Mouse (Mus musculus) hindbrain, postnatal 0 days (tissue): ENCODE measurements around the gene Bicdl1. TPM values are rescaled to one million over a fixed set of nuclear protein-coding genes. Genes with fewer than 3 reads are reported as not detected.

ENCODE experiments used
- ATAC-seq: fragments of 200-750 bp; cut with Nextera tagmentation; 2 replicates; pipeline ENCODE4 v1.8.0; 2017; ENCODE audit warnings: mild to moderate bottlenecking, moderate TSS enrichment, moderate library complexity
- DNase-seq: peaks from one replicate; pipeline ENCODE4 v3.0.0-alpha.2; 2015; ENCODE audit warnings: low spot score
- H3K27ac ChIP-seq: fragments of 300-500 bp; sonication (generic); 2 replicates; pipeline ENCODE4 v1.5.1; 2014; ENCODE audit warnings: mild to moderate bottlenecking
- H3K27me3 ChIP-seq: fragments of 300-500 bp; sonication (generic); 2 replicates; pipeline ENCODE4 v1.6.1; 2014; ENCODE audit warnings: low read length, mixed read lengths; ENCODE audit not compliant: insufficient read depth
- H3K36me3 ChIP-seq: fragments of 300-500 bp; sonication (generic); 2 replicates; pipeline ENCODE4 v1.6.1; 2014; ENCODE audit warnings: low read length, mixed read lengths; ENCODE audit not compliant: insufficient read depth
- H3K4me1 ChIP-seq: fragments of 300-500 bp; sonication (generic); 2 replicates; pipeline ENCODE4 v1.6.1; 2014; ENCODE audit warnings: antibody characterized with exemption, low read length, mixed read lengths; ENCODE audit not compliant: insufficient read depth
- H3K4me2 ChIP-seq: fragments of 300-500 bp; sonication (generic); 2 replicates; pipeline ENCODE4 v1.6.1; 2014; ENCODE audit warnings: low read depth, mild to moderate bottlenecking, low read length, moderate library complexity, mixed read lengths
- H3K4me3 ChIP-seq: fragments of 300-500 bp; sonication (generic); 2 replicates; pipeline ENCODE4 v1.5.1; 2014; ENCODE audit warnings: low read length
- H3K9ac ChIP-seq: fragments of 300-500 bp; sonication (generic); replicated peaks from 2 replicates; pipeline ENCODE4 v1.6.1; 2014; ENCODE audit warnings: mild to moderate bottlenecking, low read length, moderate library complexity, mixed read lengths
- H3K9me3 ChIP-seq: fragments of 300-500 bp; sonication (generic); 2 replicates; pipeline ENCODE4 v1.6.1; 2016; ENCODE audit warnings: low read length, mixed read lengths
- CTCF ChIP-seq: IDR thresholded peaks from 2 replicates; pipeline ENCODE4 v1.5.1; 2016; ENCODE audit warnings: antibody characterized with exemption, control low read depth, low read depth
- WGBS: fragments of 180-500 bp; shearing (Covaris S2); extraction: QIAGEN DNeasy Blood & Tissue Kit; methylation state at CpG from one replicate; pipeline ENCODE4 v1.1.7; 2014; 5-methylcytosine and 5-hydroxymethylcytosine counted together
- polyA plus RNA-seq: library from polyadenylated mRNA; unstranded; fragments of >200 nt; fragmentation: Nextera tagmentation; extraction: Ambion mirVana; gene quantifications from 2 replicates; pipeline ENCODE4 v1.2.1, GENCODE M21; 2015
- total RNA-seq: library from RNA; depleted of rRNA; stranded (reverse); fragments of >200 nt; gene quantifications from 2 replicates; pipeline ENCODE4 v1.2.3, GENCODE M21; 2014

Gene Bicdl1
- total and polyA plus RNA-seq, 2 experiments from 2014 or later = 28.8 to 124 TPM

DNA sequence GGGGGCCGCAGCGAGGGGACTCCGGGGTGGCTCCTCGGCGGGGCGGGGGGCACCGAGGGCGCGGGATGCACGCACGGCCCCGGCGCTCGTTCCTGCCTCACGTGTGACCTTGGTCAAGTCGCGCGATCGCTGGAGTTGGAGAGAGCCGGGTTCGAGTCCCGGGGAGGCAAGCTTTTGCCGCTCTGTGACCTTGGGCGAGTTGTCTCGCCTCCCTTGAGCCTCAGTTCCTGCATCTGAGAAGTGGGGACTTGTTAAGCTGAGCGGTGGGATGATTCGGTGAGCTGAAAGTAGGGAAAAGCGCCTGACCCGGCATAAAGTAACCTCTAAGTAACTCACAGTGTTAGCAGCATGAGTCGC lies 99.1 kb downstream of the Bicdl1 start:
- 1% methylated on average over 24 of the region's 30 CpGs for whole genome bisulfite sequencing
- no peak for TF ChIP-seq CTCF
- Histone ChIP-seq H3K36me3 (no peaks in the 10 kb centered on the region), H3K4me3 (peak overlapping the region; percentile 86), H3K4me1 (peaks cover 21% of the 10 kb centered on the region; the same call in 1 of the 2 replicates), H3K9ac (peak overlapping the region; percentile 93), H3K4me2 (peak overlapping the region; percentile 60), H3K27ac (peak overlapping the region; percentile 92), H3K27me3 (no peaks in the 10 kb centered on the region), H3K9me3 (no peaks in the 10 kb centered on the region)
- no peak for ATAC-seq
- DNase-seq = peak; percentile 42

DNA sequence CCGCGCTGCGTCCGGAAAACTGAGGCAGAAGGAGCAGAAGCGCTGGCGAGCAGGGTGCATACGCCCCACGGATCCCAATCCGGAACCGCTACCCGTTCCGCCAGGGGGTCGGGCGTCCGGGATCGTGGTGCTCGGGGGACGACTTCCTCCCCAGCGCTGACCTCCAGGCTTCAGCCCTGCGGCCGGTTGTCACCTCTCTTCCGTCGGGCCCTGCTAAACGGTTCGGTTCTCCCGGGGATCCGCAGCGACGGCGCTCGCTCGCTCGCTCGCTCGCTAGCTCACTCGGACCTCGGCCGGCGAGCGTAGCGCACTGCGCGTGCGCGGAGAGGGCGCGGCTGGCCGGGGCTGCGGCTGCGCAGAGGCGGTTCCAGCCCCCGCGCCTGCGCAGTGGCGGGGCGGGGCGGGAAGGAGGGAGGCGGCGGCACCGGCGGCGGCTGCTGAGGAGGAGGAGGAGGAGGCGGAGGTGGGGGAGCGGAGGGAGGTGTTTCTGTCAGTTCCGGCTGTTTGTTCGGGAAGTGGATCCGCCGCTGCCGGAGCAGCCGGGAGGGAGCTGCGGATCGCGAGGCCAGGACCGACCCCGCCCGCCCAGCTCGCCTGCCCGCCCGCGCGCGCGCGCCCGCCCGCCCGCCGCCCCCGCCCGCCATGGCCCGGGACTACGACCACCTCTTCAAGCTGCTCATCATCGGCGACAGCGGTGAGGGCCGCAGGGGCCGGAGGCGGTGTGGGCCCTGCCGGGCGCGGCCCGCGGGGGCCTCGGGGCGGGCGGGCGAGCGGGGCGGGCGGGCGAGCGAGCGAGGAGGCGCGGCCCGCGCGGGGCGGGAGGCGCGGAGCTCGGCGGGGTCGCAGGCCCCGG lies 99.7 kb downstream of the Bicdl1 start, which contains the start of gene Rab35:
Gene Rab35, plus strand, starts transcription at position 404 of the 853 bp plus-strand sequence.
- no peaks in the 10 kb centered on the region for H3K9me3 ChIP-seq
- peak; percentile 92 for ATAC-seq

DNA sequence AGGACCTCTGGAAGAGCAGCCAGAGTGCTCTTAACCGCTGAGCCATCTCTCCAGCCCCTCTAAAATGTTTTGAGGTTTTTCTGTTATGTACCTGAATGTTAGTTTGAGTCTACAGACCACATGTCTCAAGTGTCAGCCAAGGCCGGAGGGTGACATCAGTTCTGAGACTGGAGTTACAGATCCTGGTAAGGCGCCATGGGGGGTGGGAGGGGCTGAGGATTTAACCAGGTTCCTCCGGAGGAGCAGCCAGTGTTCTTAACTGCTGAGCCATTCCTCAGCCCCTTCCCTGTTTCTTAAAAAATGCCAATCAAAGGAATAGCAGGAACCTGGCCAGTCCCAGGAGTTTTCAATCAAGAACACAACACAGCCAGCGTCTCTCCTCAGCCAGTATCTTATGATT lies 101.1 kb downstream of the Bicdl1 start:
- Histone ChIP-seq H3K27ac (no peak overlapping the region), H3K9ac (no peak overlapping the region), H3K27me3 (no peaks in the 10 kb centered on the region), H3K9me3 (no peaks in the 10 kb centered on the region), H3K4me2 (no peak overlapping the region), H3K4me3 (no peak overlapping the region), H3K4me1 (peaks cover 21% of the 10 kb centered on the region; the same call in 1 of the 2 replicates), H3K36me3 (no peaks in the 10 kb centered on the region)
- WGBS = 55% methylated on average over 5 of the region's 5 CpGs
- TF ChIP-seq CTCF = no peak
- ATAC-seq = no peak
- DNase-seq = no peak

More for the DNA sequence above, 99.7 kb downstream of the Bicdl1 start, which contains the start of gene Rab35:
- H3K4me3 ChIP-seq = peak within 1 kb of the TSS; percentile 86
- under 1% methylated on average over 95 of the region's 125 CpGs for WGBS
- H3K36me3 ChIP-seq = no peaks in the 10 kb centered on the region
- H3K4me1 ChIP-seq = peaks cover 21% of the 10 kb centered on the region; the same call in 1 of the 2 replicates
- peak within 1 kb of the TSS; percentile 93 for H3K9ac ChIP-seq
- TF ChIP-seq CTCF = 0 out of 2 replicates have a peak, but pooled peaks have one; percentile 12
- H3K27ac ChIP-seq = peak within 1 kb of the TSS; percentile 92
- peak; percentile 97 for DNase-seq
- H3K27me3 ChIP-seq = no peaks in the 10 kb centered on the region
- peak within 1 kb of the TSS; percentile 93 for H3K4me2 ChIP-seq

DNA sequence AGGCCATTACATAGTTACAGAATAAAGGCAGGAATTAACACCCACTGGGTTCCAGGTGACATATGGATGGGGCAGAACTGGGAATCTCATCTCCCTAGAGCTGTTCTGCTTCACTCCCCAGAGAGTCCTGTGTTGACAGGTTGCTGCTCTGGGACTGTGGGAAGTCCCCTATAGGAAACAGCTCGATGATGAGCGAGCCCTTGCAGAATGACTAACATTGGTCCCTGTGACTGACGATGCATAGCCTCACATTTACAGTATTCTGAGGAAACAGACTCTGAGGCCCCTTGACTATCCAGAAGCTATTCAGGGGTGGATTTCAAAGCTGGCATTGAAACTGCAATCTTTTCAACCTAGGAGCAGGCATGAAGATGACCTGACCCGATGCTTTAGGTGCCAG lies 101.7 kb downstream of the Bicdl1 start:
- ATAC-seq = no peak

DNA sequence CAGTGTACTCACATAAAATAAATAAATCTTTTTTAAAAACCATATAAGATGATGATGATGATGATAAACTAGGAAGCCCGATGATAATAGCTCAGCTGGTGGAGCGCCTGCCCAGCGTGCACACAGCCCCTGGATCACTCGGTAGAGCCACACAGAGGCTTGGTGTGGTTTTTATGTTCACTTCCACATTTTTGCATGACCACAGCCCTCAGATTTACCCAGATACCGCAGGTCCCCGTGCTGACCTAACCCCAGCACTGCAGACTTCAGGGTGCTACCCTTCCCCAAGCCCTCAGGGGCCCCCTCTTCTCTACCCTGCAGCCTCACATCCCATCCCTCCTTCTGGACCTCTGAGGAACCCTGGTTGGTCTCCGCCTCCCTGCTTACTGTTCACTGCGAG lies 103.3 kb downstream of the Bicdl1 start:
- no peak for ATAC-seq

More for the DNA sequence above, 101.7 kb downstream of the Bicdl1 start:
- H3K27me3 ChIP-seq = no peaks in the 10 kb centered on the region
- H3K4me2 ChIP-seq = no peak overlapping the region
- no peak for DNase-seq
- no peak for TF ChIP-seq CTCF
- 90% methylated on average over 4 of the region's 4 CpGs for WGBS
- H3K27ac ChIP-seq = no peak overlapping the region
- H3K9ac ChIP-seq = no peak overlapping the region
- H3K4me3 ChIP-seq = no peak overlapping the region
- H3K4me1 ChIP-seq = peaks cover 18% of the 10 kb centered on the region; the same call in 1 of the 2 replicates
- H3K9me3 ChIP-seq = no peaks in the 10 kb centered on the region
- no peaks in the 10 kb centered on the region for H3K36me3 ChIP-seq

DNA sequence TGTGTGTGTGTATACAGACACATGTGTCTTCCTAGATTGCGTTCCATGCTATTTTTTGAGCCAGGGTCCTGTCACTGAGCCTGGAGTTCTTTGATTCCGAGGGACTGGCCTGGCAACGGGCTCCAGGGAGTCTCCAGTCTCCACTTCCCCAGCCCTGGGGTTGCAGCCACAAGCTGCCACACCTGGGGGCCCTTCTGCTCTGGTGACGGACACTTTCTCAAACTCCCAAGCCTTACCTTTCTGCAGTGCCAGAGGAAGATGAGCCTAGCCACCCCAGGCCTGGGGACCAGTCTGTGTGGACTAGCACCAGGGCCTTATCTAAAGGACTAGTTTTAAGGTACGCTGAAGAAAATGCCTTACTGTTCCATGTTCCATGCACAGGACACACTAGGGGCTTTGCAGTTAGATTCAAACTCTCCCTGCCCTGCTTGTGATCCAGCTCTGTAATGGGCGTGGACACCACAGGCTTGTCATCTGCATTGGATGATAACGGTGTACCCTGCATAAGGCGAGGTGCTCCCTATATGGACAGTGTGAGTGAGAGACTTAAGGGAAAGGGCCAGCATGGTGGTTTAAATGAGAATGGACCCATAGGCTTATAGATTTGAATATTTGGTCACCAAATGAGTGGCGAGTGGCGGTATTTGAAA lies 105.1 kb downstream of the Bicdl1 start:
- H3K9ac ChIP-seq = no peak overlapping the region
- no peak overlapping the region for H3K27ac ChIP-seq
- H3K4me2 ChIP-seq = no peak overlapping the region
- H3K27me3 ChIP-seq = no peaks in the 10 kb centered on the region
- TF ChIP-seq CTCF = no peak
- H3K9me3 ChIP-seq = no peaks in the 10 kb centered on the region
- ATAC-seq (no peak), DNase-seq (no peak)
- peaks cover 3% of the 10 kb centered on the region; the same call in 1 of the 2 replicates for H3K36me3 ChIP-seq
- 0 out of 2 replicates have a peak, but pooled peaks cover 3% of the 10 kb centered on the region for H3K4me1 ChIP-seq
- no peak overlapping the region for H3K4me3 ChIP-seq
- WGBS = 85% methylated on average over 10 of the region's 10 CpGs

More for the DNA sequence above, 103.3 kb downstream of the Bicdl1 start:
- 79% methylated on average over 8 of the region's 8 CpGs for WGBS
- H3K4me1 ChIP-seq = peaks cover 6% of the 10 kb centered on the region; the same call in 1 of the 2 replicates
- no peaks in the 10 kb centered on the region for H3K36me3 ChIP-seq
- no peak for TF ChIP-seq CTCF
- H3K9me3 ChIP-seq = no peaks in the 10 kb centered on the region
- no peak for DNase-seq
- no peak overlapping the region for H3K9ac ChIP-seq
- no peak overlapping the region for H3K4me3 ChIP-seq
- H3K27ac ChIP-seq = no peak overlapping the region
- H3K27me3 ChIP-seq = no peaks in the 10 kb centered on the region
- no peak overlapping the region for H3K4me2 ChIP-seq
